Mouse (Mus musculus) urinary bladder, postnatal 14 days (tissue): ENCODE results near the gene Snx30.

ENCODE experiments used
- DNase-seq: peaks from one replicate; pipeline ENCODE4 v3.0.0; 2021; ENCODE audit warnings: low spot score

Gene Snx30

GRCm38 (mm10) chr4:59823470-59823869 lies 17.8 kb downstream of the Snx30 start:
- no peak for DNase-seq

DNA sequence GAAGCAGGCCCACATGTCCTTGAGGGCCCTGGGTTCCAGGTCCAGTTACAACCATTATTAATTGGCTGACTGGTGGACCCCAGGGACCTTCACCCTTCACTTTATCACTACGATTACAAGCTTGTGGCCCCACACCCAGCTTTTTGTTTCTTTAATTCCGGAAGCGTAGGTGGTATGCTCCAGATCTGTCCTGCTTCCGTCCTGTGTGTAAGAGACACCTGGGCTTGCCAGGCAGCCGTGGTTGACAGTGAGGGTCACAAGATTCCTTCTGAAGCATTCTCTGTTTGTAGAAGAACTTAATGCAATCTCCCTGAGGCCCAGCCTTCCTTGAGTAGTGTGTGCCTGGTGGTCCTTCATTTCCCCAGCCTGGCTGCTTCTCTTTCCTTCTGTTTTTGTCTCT lies 19.2 kb downstream of the Snx30 start:
- DNase-seq = no peak

DNA sequence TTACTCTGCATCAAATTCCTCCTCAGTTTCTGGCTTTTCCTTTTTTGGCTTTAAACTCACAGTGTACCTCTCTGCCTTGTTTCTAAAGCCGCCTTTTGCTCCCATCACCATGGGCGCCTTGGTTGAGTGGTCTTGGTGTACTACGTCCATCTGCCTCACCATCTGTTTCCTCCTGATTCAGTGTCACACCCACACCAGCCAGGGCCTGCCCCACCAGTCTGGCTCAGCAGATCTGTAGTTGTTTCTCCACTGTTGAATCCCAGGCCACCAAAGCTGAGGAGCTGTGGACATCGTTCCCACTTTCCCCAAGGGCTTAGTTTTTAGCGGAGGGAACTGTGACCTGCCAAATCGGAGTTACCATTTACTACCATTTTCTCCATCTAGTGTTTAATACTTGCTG lies 20.0 kb downstream of the Snx30 start:
- no peak for DNase-seq

DNA sequence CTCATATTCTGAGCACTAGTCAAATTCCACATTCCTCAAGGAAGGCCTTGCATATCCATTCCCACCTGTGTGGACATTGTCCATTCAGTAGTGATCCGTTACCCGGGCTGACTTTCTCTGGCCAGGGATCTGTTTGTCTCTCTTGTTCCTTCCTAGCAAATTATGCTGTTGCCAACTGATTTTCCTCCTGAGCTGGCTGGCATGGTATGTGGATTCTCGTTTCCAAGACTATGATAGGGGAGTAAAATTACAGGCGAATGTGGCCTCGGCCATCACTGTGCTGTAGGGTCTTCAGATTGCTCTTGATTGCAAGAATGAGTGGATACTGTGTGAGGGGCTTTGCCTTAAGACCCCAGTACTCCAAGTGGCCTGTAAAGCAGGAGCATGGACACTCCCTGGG lies 20.7 kb downstream of the Snx30 start:
- DNase-seq = no peak

GRCm38 (mm10) chr4:59829072-59829471 lies 23.4 kb downstream of the Snx30 start:
- DNase-seq = no peak

DNA sequence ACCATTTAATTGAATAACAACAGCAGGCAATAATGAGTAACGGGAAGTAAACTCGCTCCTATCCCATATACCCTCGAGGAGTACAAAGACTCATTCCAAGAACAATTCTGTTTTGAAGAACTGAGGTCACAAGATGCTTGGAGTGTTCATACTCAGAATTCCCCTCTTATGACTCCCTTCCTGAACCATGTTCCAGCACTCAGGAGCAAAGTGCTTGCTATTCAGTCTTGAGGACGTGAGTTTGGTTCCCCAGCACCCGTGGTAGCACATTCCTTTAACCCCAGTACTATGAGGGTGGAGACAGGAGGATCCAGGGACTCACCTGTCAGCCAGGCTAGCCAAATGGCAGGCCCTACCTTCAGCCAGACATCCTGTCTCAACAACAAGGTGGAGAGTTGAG lies 25.4 kb downstream of the Snx30 start:
- no peak for DNase-seq

GRCm38 (mm10) chr4:59832810-59833209 lies 27.2 kb downstream of the Snx30 start:
- DNase-seq = no peak

DNA sequence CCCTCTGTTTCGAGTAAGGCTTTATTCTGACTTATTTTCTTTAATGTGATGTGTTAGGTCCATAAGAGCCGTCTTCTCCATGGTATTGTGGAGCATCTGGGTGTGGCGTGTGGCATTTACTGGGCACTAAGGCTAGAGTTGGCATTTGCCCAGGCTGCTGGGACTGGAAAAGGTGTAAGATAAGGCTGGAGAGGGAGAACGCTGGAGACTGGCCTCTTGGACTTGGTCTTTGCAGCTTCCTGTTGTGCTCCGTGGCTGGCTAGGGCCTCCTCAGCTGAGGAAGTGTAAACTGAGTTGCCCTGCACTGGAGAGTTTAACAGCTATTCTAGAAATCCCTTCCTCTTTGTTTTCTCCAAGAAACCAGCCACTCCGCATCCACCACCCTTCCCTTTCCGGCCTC lies 32.0 kb downstream of the Snx30 start:
- DNase-seq = no peak

DNA sequence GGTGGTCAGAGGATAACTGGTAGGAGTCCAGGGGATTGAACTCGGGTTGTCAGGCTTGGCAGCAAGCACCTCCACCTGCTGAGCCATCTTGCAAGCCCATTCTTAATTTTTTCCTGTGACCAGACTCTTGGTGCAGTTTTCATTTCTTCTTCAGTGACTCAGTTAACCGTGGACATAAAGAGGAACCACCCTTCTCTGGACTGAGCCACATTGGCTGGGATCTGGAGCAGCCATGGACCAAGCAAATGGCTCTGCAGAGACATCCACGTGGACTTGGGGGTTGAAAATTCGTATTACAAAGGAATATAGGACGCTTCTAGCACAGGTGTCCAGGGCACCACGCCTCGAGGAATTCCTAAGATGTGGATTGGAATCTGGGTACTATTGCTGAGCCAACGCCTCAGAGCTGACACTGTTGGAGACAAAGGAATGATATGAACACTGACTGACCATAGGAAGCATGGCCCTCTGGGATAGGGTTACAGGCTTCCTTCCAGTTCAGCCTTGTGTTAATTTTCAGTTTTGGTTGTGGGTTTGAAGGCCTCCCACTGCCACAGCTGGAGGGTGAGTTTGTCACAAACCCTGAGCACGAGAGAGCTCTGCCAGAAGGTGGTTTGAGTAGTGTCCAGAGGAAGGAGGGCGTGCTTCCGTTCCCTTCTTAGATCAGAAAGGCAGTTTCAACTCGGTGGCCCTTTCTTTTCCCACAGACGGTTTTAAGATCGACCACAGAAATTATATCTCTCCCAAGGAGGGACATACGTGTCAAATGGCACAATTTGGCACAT lies 39.0 kb downstream of the Snx30 start:
- no peak for DNase-seq

GRCm38 (mm10) chr4:59845245-59845637 lies 39.6 kb downstream of the Snx30 start:
- DNase-seq = no peak

DNA sequence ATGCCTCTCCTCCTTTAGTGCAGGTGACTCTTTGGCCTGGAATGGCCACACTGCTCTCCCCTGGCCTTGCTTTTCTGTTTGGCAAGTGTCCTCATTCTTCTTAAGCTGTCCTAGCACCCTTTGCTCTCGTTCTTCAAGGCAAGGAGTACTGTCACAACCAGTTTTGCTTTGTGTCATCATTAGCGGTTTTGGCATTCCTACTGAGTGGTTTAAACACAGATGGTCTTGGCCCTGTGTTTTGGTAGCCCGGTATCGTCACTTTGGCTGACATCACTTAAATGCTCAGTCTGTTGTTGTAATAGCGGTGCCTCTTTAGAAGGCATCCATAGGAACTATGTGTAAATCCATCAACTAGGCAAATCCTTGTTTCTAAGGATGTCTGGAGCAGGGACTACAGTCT lies 41.8 kb downstream of the Snx30 start:
- DNase-seq = no peak

DNA sequence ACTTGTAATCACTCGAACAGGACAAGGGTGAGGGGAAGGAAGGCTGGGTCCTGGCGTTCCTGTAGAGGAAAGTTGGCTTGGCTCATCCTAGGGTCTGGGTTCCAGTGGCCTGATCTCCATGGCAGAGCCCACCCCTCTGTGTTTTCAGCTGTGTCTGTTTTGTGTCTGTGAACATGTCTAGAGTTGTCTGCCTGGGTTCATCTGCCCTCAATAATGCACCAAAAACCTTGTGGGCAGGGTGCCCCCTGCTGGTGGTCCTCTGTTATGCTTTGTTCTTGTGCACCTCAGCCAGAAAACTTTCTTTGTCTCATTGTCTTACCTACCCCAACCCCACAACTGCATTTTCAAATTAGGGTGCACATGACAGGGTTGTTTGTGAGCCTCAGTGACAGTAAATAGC lies 44.5 kb downstream of the Snx30 start:
- peak; percentile 77 for DNase-seq

- no peak for DNase-seq
Observed at GRCm38 (mm10) chr4:59850886-59851623, 45.4 kb downstream of the Snx30 start.

DNA sequence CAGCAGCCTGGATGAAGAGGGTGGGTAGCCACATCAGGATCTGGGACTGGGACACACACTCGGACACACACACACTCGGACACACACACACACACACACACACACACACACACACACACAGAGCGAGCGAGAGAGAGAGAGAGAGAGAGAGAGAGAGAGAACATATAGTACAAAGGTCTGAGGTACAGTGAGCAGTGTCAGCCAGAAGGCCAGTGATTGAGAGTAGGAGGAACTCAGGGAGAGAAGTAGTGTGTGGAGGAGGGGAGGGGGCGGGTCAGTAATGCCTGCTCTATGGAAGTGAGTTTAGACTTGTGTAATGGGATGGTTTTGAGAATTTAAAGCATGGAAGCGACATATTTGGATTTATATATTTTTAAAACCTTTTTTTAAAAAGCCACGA lies 47.5 kb downstream of the Snx30 start:
- no peak for DNase-seq

DNA sequence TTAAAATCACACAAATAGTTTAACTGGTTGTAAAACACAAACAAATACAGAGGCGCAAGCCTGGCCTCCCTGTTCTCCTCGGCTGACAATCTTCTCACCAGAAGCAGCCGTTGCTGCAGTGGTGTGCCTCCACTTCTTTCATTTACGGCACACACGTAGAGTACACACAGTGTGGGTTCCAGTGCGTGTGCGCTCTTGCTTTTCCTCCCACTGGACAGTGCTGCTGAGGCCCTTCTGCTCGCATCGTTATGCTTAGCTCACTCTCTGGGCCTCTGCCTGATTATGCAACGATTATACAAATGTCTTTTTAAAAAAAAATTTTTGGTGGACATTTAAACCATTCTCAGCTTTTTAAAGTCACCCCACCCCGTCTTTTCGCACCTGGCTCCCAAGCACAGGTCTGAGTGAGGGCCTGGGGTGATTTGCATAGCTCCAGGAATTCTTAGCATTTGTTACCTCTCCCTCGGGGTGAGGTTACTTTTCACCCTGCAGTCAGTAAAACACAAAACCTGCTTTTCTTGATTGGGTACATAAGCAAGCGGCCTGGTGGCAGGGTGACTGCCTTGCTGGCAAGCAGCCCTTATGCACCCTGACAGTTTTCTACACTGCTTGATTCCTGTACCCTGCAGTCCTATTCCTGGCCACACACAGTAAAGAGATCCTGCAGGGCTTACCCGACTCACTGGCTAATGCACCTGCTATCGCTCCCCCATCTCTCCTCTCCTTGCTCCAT lies 54.2 kb downstream of the Snx30 start:
- peak; percentile 66 for DNase-seq

GRCm38 (mm10) chr4:59860431-59860830 lies 54.8 kb downstream of the Snx30 start:
- DNase-seq = no peak

DNA sequence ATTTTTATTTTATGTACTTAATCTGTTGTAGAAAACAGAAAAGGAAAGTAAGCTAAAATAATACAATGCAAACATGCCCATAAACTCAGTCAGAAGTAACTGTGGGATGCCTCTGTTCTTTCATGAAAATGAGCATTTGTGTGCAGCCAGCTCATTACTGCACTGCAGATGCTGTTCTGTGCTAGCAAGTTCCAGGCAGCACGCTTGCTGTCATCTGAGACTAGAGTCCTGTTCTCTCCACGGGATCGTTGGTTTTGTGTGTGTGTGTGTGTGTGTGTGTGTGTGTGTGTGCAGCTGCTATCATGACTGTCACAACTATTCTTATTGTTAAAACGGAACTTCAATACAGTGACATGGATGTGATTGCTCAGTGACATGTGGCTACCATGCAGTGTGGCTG lies 56.2 kb downstream of the Snx30 start:
- DNase-seq = no peak

DNA sequence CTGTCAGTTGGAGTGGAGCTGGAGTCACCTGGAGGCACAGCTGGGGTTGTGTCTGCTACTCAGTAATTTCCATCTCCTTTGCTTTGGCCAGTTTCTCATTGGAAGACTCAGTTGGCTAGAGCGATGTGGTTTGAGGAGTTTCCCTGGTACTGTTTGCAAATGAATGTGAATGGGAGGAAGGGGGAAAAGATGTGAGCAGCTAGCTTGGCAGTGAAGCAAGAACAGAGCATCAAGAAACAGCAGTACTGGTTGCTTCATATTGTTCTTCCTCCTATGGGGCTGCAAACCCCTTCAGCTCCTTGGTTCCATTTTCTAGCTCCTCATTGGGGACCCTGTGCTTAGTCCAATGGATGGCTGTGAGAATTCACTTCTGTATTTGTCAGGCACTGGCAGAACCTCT lies 56.7 kb downstream of the Snx30 start:
- DNase-seq = no peak

GRCm38 (mm10) chr4:59863869-59864268 lies 58.2 kb downstream of the Snx30 start:
- peak; percentile 9 for DNase-seq

DNA sequence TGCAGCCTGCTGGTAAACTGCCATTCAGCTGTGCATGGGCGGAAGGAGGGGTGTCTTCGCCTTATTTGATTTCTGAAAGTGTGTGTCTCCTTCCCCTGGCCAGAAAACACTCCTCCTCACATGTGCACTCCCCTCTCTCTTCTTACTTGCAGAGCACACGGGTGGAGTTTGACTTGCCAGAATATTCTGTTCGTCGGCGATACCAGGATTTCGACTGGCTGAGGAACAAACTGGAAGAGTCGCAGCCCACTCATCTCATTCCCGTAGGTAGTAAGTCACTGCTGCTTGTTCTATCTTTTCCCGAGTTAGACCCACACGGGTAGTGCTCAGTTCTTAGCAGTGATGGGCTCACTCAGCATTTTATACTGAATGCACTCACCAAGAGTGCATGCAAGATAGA lies 62.4 kb downstream of the Snx30 start:
- no peak for DNase-seq

- DNase-seq = peak; percentile 20
Observed at GRCm38 (mm10) chr4:59869488-59870057, 63.9 kb downstream of the Snx30 start.

DNA sequence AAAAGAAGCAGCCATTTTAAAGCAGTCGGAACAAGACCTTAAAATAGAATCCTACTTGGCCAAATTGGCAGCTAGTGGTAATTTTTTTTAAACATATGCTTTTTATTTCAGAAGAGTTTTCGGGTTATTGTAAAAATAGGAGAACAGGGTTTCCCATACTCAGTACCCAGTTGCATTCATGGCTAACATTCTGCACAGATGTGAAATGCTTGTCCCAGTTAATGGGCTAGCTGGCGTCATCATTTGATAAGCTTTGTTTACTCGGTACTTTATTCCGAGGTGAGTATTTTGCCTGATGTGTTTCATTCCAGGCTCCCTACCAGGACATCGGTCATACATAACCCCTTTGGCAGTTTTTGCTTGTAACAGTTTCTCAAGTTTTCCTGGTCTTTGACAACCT lies 64.8 kb downstream of the Snx30 start:
- no peak for DNase-seq
